Mouse (Mus musculus): ENCODE measurements around the gene Retsat.

Gene Retsat

DNA sequence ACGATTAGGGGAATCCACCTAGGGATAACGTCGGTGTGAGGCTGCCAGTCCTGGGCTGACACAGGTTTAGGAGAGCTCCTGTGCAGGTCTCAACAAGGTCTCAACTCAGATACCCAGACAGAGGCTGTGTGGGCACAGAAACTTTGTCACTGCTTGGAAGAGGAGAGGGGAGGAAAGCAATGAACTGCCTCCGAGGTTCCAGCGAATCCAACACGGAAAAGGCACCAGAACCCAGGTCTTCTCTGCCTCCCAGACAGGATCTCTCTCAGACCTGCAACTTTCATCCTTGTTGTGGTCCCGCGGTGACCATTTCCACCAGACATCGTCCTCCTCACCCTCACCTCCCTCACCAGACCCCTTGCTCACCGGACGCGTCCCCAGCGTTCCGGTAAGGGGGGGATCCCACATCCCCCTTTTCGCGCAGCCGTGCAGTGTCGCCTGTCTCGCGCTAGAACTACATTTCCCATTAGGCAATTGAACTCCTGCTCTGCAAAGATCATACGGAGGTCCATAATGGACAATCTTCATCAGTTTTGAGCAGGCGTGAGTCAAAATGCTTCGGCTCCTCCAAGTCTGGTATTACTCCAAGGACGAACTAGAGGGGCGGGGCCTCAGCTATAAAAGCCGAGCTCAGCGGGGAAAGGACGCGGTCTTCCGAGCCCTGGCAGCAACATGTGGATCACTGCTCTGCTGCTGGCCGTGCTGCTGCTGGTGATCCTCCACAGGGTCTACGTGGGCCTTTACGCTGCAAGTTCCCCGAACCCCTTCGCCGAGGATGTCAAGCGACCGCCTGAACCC is at the start of gene Retsat, which contains the start of gene Elmod3:
TSS of gene Retsat (plus strand) at position 520 of the 798 bp plus-strand sequence.
TSS of gene Elmod3 (minus strand) at position 458 of the 798 bp plus-strand sequence.
- in situ Hi-C loops (cut with MseI, MboI), result no loop called here

GRCm38 (mm10) chr6:72549041-72549580 is 49.2 kb upstream of the Retsat start:
- in situ Hi-C loops (cut with MseI, MboI), result no loop called here

- in situ Hi-C loops (cut with MseI, MboI), result no loop called here
Observed at GRCm38 (mm10) chr6:72550025-72550424, 48.2 kb upstream of the Retsat start.

DNA sequence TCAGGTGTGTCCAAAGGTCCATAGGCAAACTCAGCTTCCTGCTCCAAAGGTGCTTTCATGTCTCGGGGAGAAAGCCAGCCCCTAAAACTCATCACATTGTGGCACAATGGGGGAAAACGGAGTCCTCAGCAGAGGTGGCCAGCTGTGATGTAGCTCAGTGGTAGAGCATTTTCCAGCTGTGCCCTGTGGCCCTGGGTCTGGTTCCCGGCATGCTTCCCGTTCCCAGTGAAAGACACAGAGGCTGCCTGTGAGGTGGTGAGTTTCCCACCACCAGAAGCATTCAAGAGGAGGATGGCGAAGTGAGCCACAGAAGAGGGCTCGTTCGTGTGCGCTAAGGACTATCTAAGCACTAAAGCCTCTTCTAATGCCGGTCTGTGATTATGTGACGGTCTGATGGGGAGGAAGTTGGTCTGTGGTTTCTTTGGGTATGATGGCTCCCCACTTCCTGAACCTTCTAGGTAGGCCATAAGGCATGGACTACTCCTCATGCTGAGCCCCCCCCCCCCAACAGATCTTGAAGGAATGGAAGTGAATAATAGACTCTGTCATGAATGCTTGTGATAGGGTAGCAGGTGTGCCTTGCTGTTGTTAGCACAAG is 47.7 kb upstream of the Retsat start:
- in situ Hi-C loops (cut with MseI, MboI), result no loop called here

GRCm38 (mm10) chr6:72552171-72553078 is 45.9 kb upstream of the Retsat start:
- in situ Hi-C loops (cut with MseI, MboI), result no loop called here

- in situ Hi-C loops (cut with MseI, MboI), result no loop called here
Observed at GRCm38 (mm10) chr6:72553079-72553412, 45.2 kb upstream of the Retsat start.

GRCm38 (mm10) chr6:72560801-72561200 is 37.5 kb upstream of the Retsat start:
- in situ Hi-C loops (cut with MseI, MboI), result no loop called here

DNA sequence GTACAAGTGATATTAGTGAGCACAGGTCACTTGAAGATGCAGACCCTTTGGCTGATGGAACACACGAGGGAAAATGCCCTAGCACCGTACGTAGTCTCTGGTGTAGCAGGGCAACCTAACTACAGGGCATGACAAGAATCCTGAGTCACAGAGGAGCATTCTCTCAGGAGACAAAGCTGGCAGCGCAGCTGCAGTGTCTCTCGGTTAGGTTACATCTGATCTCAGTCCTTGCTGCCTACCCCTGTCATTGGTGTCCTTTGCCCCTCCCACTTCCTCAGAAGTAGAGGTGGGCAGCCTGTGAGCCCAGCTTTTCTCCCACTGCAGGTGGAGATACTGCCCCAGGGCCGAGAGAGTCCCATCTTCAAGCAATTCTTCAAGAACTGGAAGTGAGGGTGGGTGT is 35.8 kb upstream of the Retsat start:
- in situ Hi-C loops (cut with MseI, MboI), result no loop called here

DNA sequence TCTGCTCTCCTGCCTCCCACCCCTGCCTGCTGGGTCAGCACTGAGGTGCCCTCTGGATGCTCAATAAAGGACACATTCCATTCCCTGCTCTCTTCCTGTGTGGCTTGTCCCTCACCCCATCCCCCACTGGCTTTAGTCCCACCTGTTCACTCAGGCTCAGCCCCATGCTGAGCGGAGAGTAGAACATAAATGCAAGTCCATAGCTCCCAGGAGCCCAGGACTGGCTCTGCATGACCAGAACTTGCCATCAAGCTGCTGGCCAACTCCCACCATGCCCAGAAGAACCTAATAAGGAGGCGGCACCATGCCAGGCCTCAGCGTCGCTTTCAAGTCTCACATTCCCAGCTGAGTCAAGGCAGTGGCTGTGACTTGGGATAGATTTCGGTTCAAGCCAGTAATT is 35.4 kb upstream of the Retsat start:
- in situ Hi-C loops (cut with MseI, MboI), result no loop called here

- in situ Hi-C loops (cut with MseI, MboI), result no loop called here
Observed at GRCm38 (mm10) chr6:72565506-72565905, 32.8 kb upstream of the Retsat start.

GRCm38 (mm10) chr6:72566044-72566443 is 32.2 kb upstream of the Retsat start:
- in situ Hi-C loops (cut with MseI, MboI), result no loop called here

DNA sequence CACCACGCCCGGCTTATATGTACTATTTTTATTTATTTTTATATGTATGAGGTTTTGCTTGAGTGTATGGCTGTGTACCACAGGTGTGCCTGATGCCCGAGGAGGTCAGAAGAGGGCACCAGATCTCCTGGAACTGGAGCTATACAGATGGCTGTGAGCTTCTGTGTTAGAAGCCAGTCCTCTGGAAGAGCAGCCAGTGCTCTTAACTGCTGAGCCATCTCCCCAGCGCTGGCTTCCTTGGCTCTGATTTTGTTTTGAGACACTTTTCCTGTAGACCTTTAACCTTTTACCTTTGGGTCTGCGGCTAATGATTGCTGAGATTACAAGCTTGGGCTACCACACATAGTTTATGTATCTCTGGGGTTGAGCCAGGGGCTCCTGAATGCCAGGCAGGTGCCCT is 30.8 kb upstream of the Retsat start:
- in situ Hi-C loops (cut with MseI, MboI), result no loop called here

DNA sequence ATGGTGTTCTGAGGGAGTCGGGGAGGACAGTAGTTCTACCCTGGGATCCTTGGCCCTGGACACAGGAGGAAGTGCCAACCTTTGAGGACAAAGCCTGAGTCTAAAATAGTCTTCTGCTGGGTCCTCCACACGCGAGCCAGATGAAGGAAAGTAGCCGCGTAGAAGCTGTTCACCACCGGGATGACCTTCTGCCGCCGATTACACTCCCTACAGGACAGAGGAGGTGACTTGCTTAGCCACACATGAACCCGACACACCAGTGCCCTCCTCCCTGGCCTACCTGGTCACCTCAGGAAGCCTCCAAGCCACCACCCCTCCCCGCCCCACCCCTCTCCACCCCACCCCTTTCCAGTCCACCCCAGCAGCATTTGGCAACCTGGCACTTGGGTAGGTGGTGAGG is 29.5 kb upstream of the Retsat start:
- in situ Hi-C loops (cut with MseI, MboI), result no loop called here

DNA sequence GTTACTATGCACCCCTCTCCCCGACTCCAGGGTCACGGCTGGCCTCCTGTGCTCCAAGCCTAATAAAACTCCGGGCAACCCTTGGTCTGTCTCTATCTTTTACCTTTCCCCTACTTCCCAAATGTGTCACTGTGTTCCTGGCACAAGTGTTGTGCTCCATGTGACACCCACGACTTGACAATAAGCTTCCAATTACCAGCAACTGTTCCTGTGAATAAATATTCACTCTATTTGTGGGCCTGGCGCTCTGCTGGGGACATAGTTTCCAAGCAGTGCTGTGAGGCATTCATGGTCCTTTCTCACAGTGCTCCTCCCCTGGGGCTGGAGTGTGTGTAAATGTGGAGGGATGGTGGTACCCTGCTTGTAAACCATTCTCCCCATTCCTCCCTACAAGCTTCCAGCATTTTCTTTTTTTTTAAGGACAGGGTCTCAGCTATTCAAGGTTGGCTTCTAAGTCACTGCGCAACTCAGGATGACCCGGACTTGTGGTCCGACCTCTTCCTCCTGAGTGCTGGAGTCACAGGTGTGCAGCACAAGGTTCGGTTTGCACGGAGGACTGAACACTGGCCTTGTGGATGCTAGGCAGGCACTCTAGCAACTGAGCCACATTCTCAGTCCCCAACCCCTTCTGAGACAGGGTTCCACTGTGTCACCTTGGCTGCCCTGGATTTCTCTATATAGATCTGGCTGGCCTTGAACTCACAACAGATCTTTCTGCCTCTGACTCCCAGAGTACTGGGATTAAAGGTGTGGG is 27.5 kb upstream of the Retsat start:
- in situ Hi-C loops (cut with MseI, MboI), result no loop called here

DNA sequence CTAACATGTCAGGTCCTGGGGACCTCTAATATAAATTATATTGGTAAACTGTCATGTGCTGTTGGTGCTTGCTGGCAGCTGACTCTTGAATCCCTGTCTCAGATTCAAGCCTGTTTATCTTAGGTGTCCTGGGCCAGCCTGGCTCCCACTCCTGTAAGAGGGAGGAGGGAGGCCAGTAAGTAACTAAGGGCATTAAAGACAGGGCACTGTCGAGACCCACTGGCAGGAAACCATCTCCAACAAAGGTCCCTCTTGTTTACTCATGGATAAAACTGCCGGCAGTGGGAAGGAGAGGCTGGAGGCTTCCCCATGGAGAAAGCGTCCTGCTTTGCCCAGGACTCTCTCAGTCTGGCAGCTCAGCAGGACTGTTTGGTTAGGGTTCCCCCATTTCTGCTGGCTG is 26.4 kb upstream of the Retsat start:
- in situ Hi-C loops (cut with MseI, MboI), result no loop called here

- in situ Hi-C loops (cut with MseI, MboI), result no loop called here
Observed at GRCm38 (mm10) chr6:72576041-72576440, 22.2 kb upstream of the Retsat start.

DNA sequence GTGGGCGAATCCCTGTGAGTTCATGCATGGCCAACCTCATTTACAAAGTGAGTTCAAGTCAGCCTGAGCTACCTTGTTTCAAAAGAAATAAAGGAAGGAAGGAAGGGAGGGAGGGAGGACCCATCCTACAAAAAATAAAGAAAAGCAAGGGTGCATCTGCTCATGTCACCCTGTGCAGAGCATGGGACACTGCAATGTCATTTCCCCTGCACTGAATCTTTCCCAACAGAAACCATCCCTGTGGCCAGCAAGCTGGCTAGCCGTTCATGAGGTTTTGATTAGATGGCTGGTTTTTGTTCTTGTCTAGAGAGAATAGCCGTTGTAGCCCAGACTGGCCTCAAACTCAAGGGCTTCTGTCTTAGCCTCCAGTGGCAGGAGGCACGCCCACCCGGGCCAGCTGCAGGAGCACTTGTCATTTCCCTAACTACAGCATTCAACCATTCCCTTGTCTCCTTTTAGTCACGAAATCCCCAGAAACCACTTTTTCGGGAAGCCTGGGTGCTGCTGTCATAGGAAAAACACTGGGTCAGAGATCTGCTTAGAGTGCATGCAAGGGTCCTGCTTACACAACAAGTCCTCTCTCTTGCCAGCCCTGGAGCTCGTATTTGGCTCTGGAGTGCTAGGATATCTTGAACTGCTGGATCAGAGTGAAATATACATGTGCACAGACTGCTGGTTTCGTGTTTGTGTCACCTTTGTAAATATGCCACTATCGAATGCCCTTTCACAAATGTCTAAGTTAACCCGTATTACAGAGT is 16.5 kb upstream of the Retsat start:
- in situ Hi-C loops (cut with MseI, MboI), result no loop called here

DNA sequence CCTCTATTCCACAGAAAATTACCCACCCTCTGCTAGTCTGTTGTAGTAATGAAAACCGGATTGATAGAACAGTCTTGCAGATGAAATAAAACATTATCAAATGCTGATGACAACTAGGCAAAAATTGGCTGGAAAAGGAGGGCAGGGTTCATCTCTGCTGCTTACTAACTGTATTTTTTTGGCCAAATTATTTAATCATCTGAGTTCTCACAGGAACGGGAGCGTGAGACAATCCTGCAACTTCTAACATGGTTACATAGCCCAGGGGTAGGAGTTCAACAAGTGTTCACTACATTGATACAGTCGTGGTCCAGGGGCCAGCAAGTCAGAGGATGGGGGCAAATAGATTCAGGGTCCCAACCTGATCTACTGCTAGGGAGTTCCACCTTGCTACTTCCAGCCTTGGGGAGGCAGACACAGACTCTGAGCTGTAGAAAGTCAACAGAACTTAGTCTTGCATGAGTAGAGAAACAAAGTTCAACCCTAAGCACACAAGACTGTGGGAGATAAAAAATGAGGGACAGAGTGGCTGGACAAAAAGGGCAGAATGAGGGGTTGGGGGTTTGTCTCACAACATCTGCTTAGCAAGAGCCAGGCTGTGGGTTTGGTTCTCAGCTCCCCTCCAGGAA is 14.9 kb upstream of the Retsat start:
- in situ Hi-C loops (cut with MseI, MboI), result no loop called here

DNA sequence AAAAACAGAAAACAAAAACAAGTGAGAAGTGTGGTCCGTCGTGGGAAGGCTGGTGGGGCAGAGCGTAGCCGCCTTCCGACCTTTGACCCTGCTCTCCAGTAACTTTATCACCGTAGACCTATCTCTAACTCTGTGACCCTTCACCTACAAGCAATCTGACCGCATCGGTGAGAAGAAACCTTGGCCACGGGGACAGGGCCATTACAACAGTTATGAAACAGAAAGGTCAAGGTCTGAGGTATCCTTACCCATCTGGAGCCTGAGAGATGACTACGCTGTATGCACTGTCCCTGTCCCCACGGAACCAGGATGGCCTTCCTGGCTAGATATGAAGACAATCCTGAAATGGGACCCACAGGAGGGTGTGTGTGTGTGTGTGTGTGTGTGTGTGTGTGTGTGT is 14.1 kb upstream of the Retsat start:
- in situ Hi-C loops (cut with MseI, MboI), result no loop called here

- in situ Hi-C loops (cut with MseI, MboI), result no loop called here
Observed at GRCm38 (mm10) chr6:72586701-72587100, 11.6 kb upstream of the Retsat start.

All from mouse trophoblast stem cell (cell line).